Mouse (Mus musculus): ENCODE results near the gene 1700037C18Rik. TPM values are rescaled to one million over a fixed set of nuclear protein-coding genes. Genes with fewer than 3 reads are reported as not detected.
A peak's percentile ranks its signal among the peaks of the same experiment; 100 is the strongest.

The 1700037C18Rik gene
- total and polyA plus RNA-seq, 3 experiments = 3.5 to 7.2 TPM; not detected in 1

- TF ChIP-seq NRF1 (IDR thresholded peaks at IDR 0.05; ENCODE audit: insufficient read depth, low read depth, low read length, poor library complexity, severe bottlenecking) (peak; percentile 52; the same call in 1 of the 2 replicates), CHD2 (IDR thresholded peaks at IDR 0.05; ENCODE audit: low read length) (peak; percentile 50), TCF12 (IDR thresholded peaks at IDR 0.05; ENCODE audit: low read depth, low read length) (peak; percentile 53), MAX (IDR thresholded peaks at IDR 0.05; ENCODE audit: low read length) (peak; percentile 78), GABPA (IDR thresholded peaks at IDR 0.05; ENCODE audit: low read depth, low read length) (peak; percentile 67; the same call in 1 of the 2 replicates), RAD21 (IDR thresholded peaks at IDR 0.05; ENCODE audit: low read depth, low read length) (no peak), KAT2A (conservative IDR thresholded peaks at IDR 0.05; ENCODE audit: low read depth, low read length) (peak; percentile 89), GATA1 (IDR thresholded peaks at IDR 0.05; ENCODE audit: low read depth, low read length) (no peak), EP300 (IDR thresholded peaks at IDR 0.05; ENCODE audit: low read depth in 1 of 2, low read length in 2 of 2) (0 out of 4 replicates have a peak, but pooled peaks of 1 of the 2 experiments have one; percentile 24), NELFE (IDR thresholded peaks at IDR 0.05; ENCODE audit: low read depth, low read length) (peak; percentile 67), CTCF (IDR thresholded peaks at IDR 0.05 in 2 of 3, conservative IDR thresholded peaks at IDR 0.05 in 1 of 3; ENCODE audit: control insufficient read depth in 1 of 3, insufficient read depth in 1 of 3, low read depth in 2 of 3, low read length in 3 of 3, poor library complexity in 1 of 3, severe bottlenecking in 1 of 3) (peak in 2 of 3 experiments; percentile 8 to 15; a peak in 1 of 6 replicates), POLR2AphosphoS5 (IDR thresholded peaks at IDR 0.05; ENCODE audit: borderline replicate concordance, low read depth, low read length) (no peak), HCFC1 (IDR thresholded peaks at IDR 0.05; ENCODE audit: low read depth, low read length) (peak; percentile 98), SMC3 (IDR thresholded peaks at IDR 0.05; ENCODE audit: low read depth, low read length) (no peak), MYB (IDR thresholded peaks at IDR 0.05; ENCODE audit: low read depth, low read length) (no peak)
Measured at GRCm38 (mm10) chr16:3884201-3885064, 24.1 kb downstream of the 1700037C18Rik start, which contains the start of the genes Zfp597 and Gm20695 (continued).

DNA sequence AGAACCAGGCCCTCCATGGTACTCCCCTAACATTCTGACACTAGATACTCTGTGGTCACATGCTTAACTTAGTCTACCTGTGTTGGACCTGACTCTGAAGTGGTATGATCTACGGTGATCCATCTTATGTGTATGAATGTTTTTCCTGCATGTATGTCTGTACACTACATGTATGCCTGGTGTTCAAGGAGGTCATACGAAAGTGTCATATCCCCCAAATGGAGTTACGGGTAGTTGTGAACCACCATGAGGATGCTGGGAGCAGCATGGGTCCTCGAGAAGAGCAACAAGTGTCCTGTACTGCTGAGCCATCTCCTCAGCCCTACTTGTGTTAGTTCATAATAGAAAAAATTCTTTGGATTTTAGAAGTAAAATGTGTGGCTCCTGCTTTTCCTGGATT, 32.1 kb downstream of the 1700037C18Rik start:
- Histone ChIP-seq H3K9me3 (replicated peaks; ENCODE audit: insufficient read depth, low read length) (no peaks in the 10 kb centered on the region), H3K36me3 (ENCODE audit: control insufficient read depth in 1 of 2, insufficient read depth in 2 of 2, low read length in 2 of 2) (no peaks in the 10 kb centered on the region; a peak in 1 of 4 replicates), H3K27ac (ENCODE audit: control insufficient read depth, low read depth, low read length) (no peak overlapping the region), H3K27me3 (ENCODE audit: control insufficient read depth in 1 of 2, insufficient read depth in 2 of 2, low read length in 2 of 2) (no peaks in the 10 kb centered on the region), H3K9ac (ENCODE audit: control insufficient read depth, low read depth, low read length, poor library complexity, severe bottlenecking) (no peak overlapping the region), H3K4me3 (ENCODE audit: control insufficient read depth in 1 of 2, insufficient read depth in 1 of 2, low read depth in 2 of 2, low read length in 2 of 2) (no peak overlapping the region), H3K4me1 (ENCODE audit: control insufficient read depth in 1 of 2, insufficient read depth in 2 of 2, low read length in 2 of 2) (no peaks in the 10 kb centered on the region), H3K79me2 (ENCODE audit: control insufficient read depth, insufficient read depth, low read length, poor library complexity) (no peaks in the 10 kb centered on the region)
- TF ChIP-seq RAD21 (IDR thresholded peaks at IDR 0.05; ENCODE audit: low read depth, low read length) = no peak
- no peak for TF ChIP-seq MAZ (IDR thresholded peaks at IDR 0.05; ENCODE audit: low read depth, low read length)
- TF ChIP-seq SIN3A (IDR thresholded peaks at IDR 0.05; ENCODE audit: low read length) = no peak
- no peak for TF ChIP-seq KAT2A (conservative IDR thresholded peaks at IDR 0.05; ENCODE audit: low read depth, low read length)
- no peak for DNase-seq (ENCODE audit: low read depth, low spot score)

Data from MEL (cell line).